Mouse (Mus musculus) erythroblast, embryonic 14.5 days (primary cell): Measurements from ENCODE around the gene Ksr1. TPM values are rescaled to one million over a fixed set of nuclear protein-coding genes. Genes with fewer than 3 reads are reported as not detected.
"Not testable (repeated sequence)": the region's sequence is repeated elsewhere in the genome, so short reads cannot be mapped to it uniquely, and the experiment has no call there.

Experiments
- H3K27me3 ChIP-seq: 2 replicates; pipeline ENCODE4 v1.6.1; 2012; ENCODE audit warnings: inconsistent platforms; ENCODE audit not compliant: control insufficient read depth
- H3K36me3 ChIP-seq: 2 replicates; pipeline ENCODE4 v1.6.1; 2012; ENCODE audit warnings: mild to moderate bottlenecking, inconsistent platforms; ENCODE audit not compliant: control insufficient read depth
- H3K4me1 ChIP-seq: 2 replicates; pipeline ENCODE4 v1.6.1; 2012; ENCODE audit warnings: inconsistent platforms; ENCODE audit not compliant: control insufficient read depth
- H3K4me3 ChIP-seq: replicated peaks from 2 replicates; pipeline ENCODE3; 2012; ENCODE audit warnings: moderate library complexity, mild to moderate bottlenecking, inconsistent platforms
- H3K9me3 ChIP-seq: 2 replicates; pipeline ENCODE4 v1.6.1; 2012; ENCODE audit warnings: low read length, inconsistent platforms, mixed read lengths; ENCODE audit not compliant: control insufficient read depth
- GATA1 ChIP-seq: IDR thresholded peaks from 2 replicates; pipeline ENCODE4 v1.6.1; 2012; ENCODE audit warnings: low read length, inconsistent platforms, mixed read lengths
- TAL1 ChIP-seq: IDR thresholded peaks from 3 replicates; pipeline ENCODE4 v1.6.1; 2012; ENCODE audit warnings: low read length, inconsistent platforms, mixed read lengths
- polyA plus RNA-seq: library from polyadenylated mRNA; stranded (reverse); fragments of >175 nt; gene quantifications from 2 replicates; pipeline ENCODE4 v1.2.3, GENCODE M21; 2012

Gene Ksr1
- polyA plus RNA-seq, 1 experiment = 4.4 TPM

DNA sequence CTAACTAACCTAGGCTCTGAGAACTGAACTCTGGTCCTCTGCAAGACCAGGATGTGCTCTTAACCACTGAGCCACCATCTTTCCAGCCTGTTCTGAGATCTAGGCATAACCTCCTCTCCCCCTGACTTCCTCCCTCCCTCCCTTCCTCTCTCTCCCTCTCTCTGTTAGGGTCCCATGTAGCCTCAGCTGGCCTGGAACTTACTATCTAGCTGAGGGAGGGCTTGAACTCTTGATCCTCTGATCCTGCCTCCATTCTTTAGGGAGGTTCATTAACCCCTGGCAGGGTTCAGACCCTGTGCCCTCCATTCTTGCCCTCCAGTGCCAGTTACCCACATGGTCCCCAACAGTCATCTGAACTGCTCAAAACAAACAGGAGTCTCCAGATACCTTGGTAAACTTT lies 133.2 kb downstream of the Ksr1 start:
- H3K27me3 ChIP-seq = no peaks in the 10 kb centered on the region
- peaks cover 10% of the 10 kb centered on the region for H3K4me1 ChIP-seq
- no peak overlapping the region for H3K4me3 ChIP-seq
- H3K9me3 ChIP-seq = no peaks in the 10 kb centered on the region
- H3K36me3 ChIP-seq = peaks cover 28% of the 10 kb centered on the region
- TF ChIP-seq GATA1 (no peak), TAL1 (no peak)

DNA sequence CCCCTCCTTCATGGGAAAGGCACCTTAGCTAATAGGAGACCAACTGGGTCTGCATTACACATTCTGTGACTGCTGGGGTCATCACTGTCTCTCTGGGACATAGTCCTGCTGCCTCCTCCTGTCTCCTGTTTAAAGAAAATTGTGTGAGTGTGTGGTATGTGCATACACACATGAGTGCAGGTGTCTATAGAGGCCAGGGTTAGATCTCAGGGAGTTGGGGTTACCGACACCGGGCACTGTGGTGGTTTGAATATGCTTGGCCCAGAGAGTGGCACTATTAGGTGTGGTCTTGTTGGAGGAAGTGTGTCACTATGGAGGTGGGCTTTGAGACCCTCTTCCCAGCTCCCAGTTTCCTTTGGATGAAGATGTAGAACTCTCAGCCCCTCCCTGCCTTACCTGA lies 133.7 kb downstream of the Ksr1 start:
- H3K4me1 ChIP-seq = peaks cover 13% of the 10 kb centered on the region
- no peaks in the 10 kb centered on the region for H3K9me3 ChIP-seq
- TF ChIP-seq GATA1 (no peak), TAL1 (no peak)
- H3K27me3 ChIP-seq = no peaks in the 10 kb centered on the region
- H3K36me3 ChIP-seq = peaks cover 23% of the 10 kb centered on the region
- H3K4me3 ChIP-seq = no peak overlapping the region

DNA sequence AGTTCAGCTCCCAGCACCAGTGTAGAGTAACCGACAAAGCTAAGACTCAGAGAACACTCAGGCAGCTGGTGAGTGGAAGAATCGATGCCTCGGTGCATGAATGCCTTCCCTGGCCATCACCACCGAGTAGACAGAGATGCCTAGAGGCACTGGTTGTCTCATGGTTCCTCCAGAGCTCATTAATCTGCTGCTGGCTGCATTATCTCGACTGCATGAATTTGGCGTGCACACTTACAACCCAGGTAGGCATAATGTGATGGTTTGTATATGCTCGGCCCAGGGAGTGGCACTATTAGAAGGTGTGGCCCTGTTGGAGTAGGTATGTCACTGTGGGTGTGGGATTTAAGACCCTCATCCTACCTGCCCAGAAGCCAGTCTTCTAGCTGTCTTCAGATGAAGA lies 137.3 kb downstream of the Ksr1 start:
- peaks cover 28% of the 10 kb centered on the region for H3K4me1 ChIP-seq
- no peak overlapping the region for H3K4me3 ChIP-seq
- no peaks in the 10 kb centered on the region for H3K36me3 ChIP-seq
- no peaks in the 10 kb centered on the region for H3K27me3 ChIP-seq
- no peaks in the 10 kb centered on the region for H3K9me3 ChIP-seq
- TF ChIP-seq TAL1 (no peak), GATA1 (no peak)

- H3K27me3 ChIP-seq = no peaks in the 10 kb centered on the region
- H3K9me3 ChIP-seq = no peaks in the 10 kb centered on the region
- no peaks in the 10 kb centered on the region for H3K36me3 ChIP-seq
- TF ChIP-seq GATA1 (no peak), TAL1 (no peak)
- no peak overlapping the region for H3K4me3 ChIP-seq
- peaks cover 34% of the 10 kb centered on the region for H3K4me1 ChIP-seq
These were observed 138.0 kb downstream of the Ksr1 start for GRCm38 (mm10) chr11:79008007-79008775.

- H3K4me3 ChIP-seq, H3K27me3 ChIP-seq, H3K9me3 ChIP-seq, H3K36me3 ChIP-seq: not testable (repeated sequence)
- peaks cover 42% of the 10 kb centered on the region for H3K4me1 ChIP-seq
These were observed 138.9 kb downstream of the Ksr1 start for GRCm38 (mm10) chr11:79007356-79007755.

DNA sequence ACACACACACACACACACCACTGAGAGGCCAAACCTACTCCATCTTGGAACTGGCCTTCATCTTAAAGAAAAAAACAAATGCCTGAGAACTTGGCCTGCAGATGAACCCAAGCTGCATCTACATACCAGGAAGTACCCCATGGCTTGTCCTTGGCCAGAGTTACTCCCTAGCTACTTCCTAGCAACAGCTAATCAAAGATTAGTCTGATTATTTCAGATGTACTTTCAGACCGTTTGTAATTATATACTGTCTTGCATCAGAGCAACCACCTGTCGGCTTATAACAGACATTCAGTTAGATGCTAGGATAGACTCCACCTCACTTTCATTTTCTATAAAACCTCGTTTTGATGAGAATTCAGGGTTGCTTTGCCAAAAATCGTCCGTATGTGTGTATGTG lies 139.8 kb downstream of the Ksr1 start:
- TF ChIP-seq TAL1 (no peak), GATA1 (no peak)
- Histone ChIP-seq H3K27me3 (no peaks in the 10 kb centered on the region), H3K4me1 (peaks cover 42% of the 10 kb centered on the region)

DNA sequence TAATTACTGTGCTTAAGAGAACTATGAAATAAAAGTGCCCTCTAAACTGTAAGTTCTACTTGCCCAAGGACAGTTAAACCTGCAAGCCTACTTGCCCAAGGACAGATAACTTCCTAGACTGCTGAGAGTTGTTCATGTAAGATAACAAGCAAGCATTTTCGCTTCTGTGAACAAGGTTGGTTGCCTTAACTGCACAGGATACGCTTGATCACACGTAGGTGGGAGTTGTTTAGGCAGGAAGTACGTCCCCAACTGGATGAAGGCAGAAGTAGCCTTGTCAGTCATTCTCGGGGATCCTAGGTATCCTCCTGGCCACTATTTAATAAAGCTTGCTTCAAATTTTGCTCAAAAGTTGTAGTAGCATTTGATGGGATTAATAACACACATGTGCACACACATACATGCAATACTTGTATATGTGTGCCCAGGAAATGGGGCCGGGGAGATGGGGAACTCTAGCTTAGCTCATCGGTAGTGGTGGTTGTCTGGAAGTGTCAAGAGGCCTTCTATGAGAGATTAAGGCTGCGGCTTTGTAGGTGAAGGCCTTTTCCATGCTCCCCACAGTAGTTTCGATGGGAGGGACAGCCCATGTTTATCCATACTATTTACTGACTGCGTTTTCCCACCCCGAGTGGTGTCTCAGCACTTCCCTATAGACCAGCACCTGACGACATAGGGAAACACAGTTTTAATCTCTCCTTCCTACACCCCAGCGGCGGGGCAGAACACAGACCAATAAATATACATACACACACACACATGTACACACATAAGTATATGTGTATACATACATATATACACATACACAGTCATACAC lies 140.4 kb downstream of the Ksr1 start:
- no peaks in the 10 kb centered on the region for H3K36me3 ChIP-seq
- H3K4me3 ChIP-seq = no peak overlapping the region

More for the DNA sequence above, 139.8 kb downstream of the Ksr1 start:
- Histone ChIP-seq H3K36me3 (no peaks in the 10 kb centered on the region), H3K9me3 (no peaks in the 10 kb centered on the region), H3K4me3 (no peak overlapping the region)

DNA sequence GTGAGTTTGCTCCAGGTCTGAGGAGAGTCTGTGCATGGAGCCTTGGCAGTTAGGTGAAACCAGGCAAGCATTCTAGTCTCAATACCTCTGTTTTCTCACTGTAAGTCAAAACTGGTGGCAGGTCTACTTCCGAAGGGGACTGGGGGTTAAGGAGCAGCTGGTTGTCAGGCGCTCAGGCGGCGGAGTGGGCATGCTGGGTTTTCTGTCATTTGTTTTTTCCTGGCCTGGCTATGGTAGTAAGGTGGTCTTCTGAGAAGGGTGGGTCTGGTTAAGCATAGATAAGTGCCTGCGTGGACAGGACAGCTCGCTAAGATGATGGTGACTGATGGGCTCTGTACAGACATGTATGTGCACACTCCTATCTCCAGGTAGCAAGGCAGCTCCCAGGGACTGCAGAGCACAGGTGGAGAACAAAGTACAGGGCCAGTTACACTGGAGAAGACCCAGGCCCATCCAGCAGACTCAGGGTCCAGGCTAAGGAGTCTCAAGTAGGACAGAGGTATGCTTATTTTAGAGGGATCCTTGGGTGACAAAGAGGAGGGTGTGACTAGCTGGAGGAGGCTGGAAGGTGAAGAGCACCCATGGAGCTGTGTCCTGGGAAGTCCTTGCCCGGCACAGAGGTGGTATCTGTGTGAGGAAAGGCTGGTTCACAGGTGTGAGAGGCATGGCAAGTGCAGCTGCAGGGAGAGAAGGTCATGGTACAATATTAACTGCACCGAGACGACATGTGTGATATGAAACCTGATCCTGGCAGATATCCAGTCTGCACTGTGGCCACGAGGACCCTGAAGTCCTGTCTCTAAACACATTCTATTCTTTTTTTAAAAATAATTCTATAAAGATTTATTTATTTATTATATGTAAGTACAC lies 142.2 kb downstream of the Ksr1 start:
- H3K4me3 ChIP-seq = no peak overlapping the region
- peaks cover 42% of the 10 kb centered on the region for H3K4me1 ChIP-seq
- H3K27me3 ChIP-seq = no peaks in the 10 kb centered on the region
- no peaks in the 10 kb centered on the region for H3K36me3 ChIP-seq
- H3K9me3 ChIP-seq = no peaks in the 10 kb centered on the region
- TF ChIP-seq TAL1 (no peak), GATA1 (no peak)

More for the DNA sequence above, 140.4 kb downstream of the Ksr1 start:
- TF ChIP-seq TAL1 = no peak
- TF ChIP-seq GATA1 = no peak
- Histone ChIP-seq H3K27me3 (no peaks in the 10 kb centered on the region), H3K4me1 (peaks cover 42% of the 10 kb centered on the region), H3K9me3 (no peaks in the 10 kb centered on the region)
